1 mouse cellular context compared by ENCODE assay signal in genomic region chr4:155696261-155697255, GRCm38 (mm10).
TF ChIP-seq lines count a peak whose summit lies in the region.

No protein-coding gene starts in this region.

TF ChIP-seq in CH12.LX, 34 proteins besides CTCF, POLR2A, EP300 and RAD21:
- TF ChIP-seq MXI1 (IDR thresholded peaks at IDR 0.05; ENCODE audit: low read depth, low read length) = no peak
- TF ChIP-seq PAX5 (IDR thresholded peaks at IDR 0.05; ENCODE audit: low read length) = no peak
- 0 out of 2 replicates have a peak, but pooled peaks have one; percentile 8 for TF ChIP-seq ETS1 (conservative IDR thresholded peaks at IDR 0.05; ENCODE audit: low read depth, low read length)
- TF ChIP-seq SIN3A (IDR thresholded peaks at IDR 0.05; ENCODE audit: low read length) = peak; percentile 45; the same call in 1 of the 2 replicates
- TF ChIP-seq NELFE (IDR thresholded peaks at IDR 0.05; ENCODE audit: low read depth, low read length) = 0 out of 2 replicates have a peak, but pooled peaks have one; percentile 20
- TF ChIP-seq MAZ (IDR thresholded peaks at IDR 0.05; ENCODE audit: low read depth, low read length) = peak; percentile 73
- TF ChIP-seq GABPA (IDR thresholded peaks at IDR 0.05; ENCODE audit: insufficient replicate concordance, low read depth, low read length) = no peak
- peak; percentile 24 for TF ChIP-seq ZKSCAN1 (IDR thresholded peaks at IDR 0.05; ENCODE audit: borderline replicate concordance, low read depth, low read length)
- TF ChIP-seq CHD1 (IDR thresholded peaks at IDR 0.05; ENCODE audit: low read depth, low read length) = peak; percentile 95
- TF ChIP-seq JUN (IDR thresholded peaks at IDR 0.05; ENCODE audit: insufficient read depth, low read depth, low read length) = 0 out of 2 replicates have a peak, but pooled peaks have one; percentile 16
- peak; percentile 29; the same call in 1 of the 2 replicates for TF ChIP-seq IRF4 (IDR thresholded peaks at IDR 0.05; ENCODE audit: low read depth, low read length)
